Mouse (Mus musculus) left cerebral cortex, postnatal 10 days (tissue): Measurements from ENCODE around the gene Cyp2d12. TPM values are rescaled to one million over a fixed set of nuclear protein-coding genes. Genes with fewer than 3 reads are reported as not detected.
"Not testable (repeated sequence)": the region's sequence is repeated elsewhere in the genome, so short reads cannot be mapped to it uniquely, and the experiment has no call there.

Experiments used
- DNase-seq, 2 experiments: peaks; one replicate each; pipeline ENCODE4 v3.0.0; 2021 to 2022; ENCODE audit warnings: low spot score in 2 of 2, mixed read lengths in 1 of 2; ENCODE audit errors: extremely low spot score in 1 of 2
- intact Hi-C: fragments of 180-260 bp; cut with DNase I; formaldehyde crosslinking; loops from one replicate; pipeline ENCODE4 v1.15.1; 2025
- microRNA-seq: library from miRNA; unstranded; fragments of <30 nt; microRNA quantifications from one replicate; pipeline ENCODE4 v1.2.0, GENCODE M21; 2022
- total RNA-seq, 2 experiments: library from RNA; stranded (reverse); gene quantifications; 2 replicates each; pipeline ENCODE4 v1.2.3; 2021

The Cyp2d12 gene
- not detected for total RNA-seq

- no peak for DNase-seq
- intact Hi-C loops, result no loop called here
These were observed at the start of gene Cyp2d12 for GRCm38 (mm10) chr15:82554531-82555230. Cyp2d12 (plus strand) TSS chr15:82555072.

- intact Hi-C loops, result no loop called here
These were observed 47.9 kb upstream of the Cyp2d12 start for GRCm38 (mm10) chr15:82506971-82507370.

GRCm38 (mm10) chr15:82507740-82508139 is 47.1 kb upstream of the Cyp2d12 start:
- intact Hi-C loops, DNase-seq: not testable (repeated sequence)

More at GRCm38 (mm10) chr15:82506971-82507370, 47.9 kb upstream of the Cyp2d12 start:
- no peak for DNase-seq

GRCm38 (mm10) chr15:82509495-82509894 is 45.4 kb upstream of the Cyp2d12 start:
- intact Hi-C loops, DNase-seq: not testable (repeated sequence)

DNA sequence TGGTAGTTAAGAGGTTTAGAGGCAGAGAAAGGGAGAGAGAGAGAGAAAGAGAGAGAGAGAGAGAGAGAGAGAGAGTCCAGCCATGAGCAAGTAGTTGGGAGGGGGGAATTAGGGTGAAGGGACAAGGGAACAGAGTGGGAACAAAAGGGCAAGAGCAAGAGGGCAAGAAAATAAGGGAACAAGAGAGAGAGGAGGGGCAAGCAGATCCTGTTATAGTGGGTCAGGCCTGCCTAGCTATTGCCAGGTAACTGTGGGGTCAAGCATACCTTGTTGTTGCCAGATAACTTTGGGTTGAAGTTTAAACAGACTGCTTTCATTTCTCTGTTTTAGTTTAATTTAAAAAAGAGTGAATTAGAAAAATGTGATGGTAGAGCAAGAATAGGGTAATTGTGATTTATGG is 44.4 kb upstream of the Cyp2d12 start:
- intact Hi-C loops, DNase-seq: not testable (repeated sequence)

GRCm38 (mm10) chr15:82512111-82512510 is 42.8 kb upstream of the Cyp2d12 start:
- intact Hi-C loops, DNase-seq: not testable (repeated sequence)

- DNase-seq, intact Hi-C loops: not testable (repeated sequence)
These were observed 38.7 kb upstream of the Cyp2d12 start for GRCm38 (mm10) chr15:82516174-82516573.

GRCm38 (mm10) chr15:82527371-82527770 is 27.5 kb upstream of the Cyp2d12 start:
- not testable (repeated sequence) for DNase-seq

DNA sequence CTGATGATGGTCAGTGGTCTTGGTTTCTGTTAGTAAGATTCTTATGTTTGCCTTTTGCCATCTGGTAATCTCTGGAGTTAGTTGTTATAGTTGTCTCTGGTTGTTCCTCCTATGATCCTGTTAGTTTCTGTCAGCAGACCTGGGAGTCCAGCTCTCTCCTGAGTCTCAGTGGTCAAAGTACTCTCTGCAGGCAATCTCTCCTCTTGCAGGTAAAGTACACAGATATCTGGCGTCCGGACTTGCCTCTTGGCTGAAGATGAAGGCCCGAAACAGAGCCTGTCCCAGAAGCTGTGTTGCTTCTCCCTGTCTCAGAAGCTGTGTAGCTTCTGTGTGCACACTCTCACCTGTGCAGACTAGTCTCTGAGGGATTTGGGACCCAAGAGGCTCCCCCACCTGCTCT is 22.2 kb upstream of the Cyp2d12 start:
- DNase-seq, intact Hi-C loops: not testable (repeated sequence)

More at GRCm38 (mm10) chr15:82527371-82527770, 27.5 kb upstream of the Cyp2d12 start:
- intact Hi-C loops, result not testable (repeated sequence)

GRCm38 (mm10) chr15:82542976-82543375 is 11.9 kb upstream of the Cyp2d12 start:
- intact Hi-C loops, DNase-seq: not testable (repeated sequence)

DNA sequence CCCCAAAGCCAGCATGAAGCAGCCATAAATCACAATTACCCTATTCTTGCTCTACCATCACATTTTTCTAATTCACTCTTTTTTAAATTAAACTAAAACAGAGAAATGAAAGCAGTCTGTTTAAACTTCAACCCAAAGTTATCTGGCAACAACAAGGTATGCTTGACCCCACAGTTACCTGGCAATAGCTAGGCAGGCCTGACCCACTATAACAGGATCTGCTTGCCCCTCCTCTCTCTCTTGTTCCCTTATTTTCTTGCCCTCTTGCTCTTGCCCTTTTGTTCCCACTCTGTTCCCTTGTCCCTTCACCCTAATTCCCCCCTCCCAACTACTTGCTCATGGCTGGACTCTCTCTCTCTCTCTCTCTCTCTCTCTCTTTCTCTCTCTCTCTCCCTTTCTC is 10.3 kb upstream of the Cyp2d12 start:
- DNase-seq, intact Hi-C loops: not testable (repeated sequence)

DNA sequence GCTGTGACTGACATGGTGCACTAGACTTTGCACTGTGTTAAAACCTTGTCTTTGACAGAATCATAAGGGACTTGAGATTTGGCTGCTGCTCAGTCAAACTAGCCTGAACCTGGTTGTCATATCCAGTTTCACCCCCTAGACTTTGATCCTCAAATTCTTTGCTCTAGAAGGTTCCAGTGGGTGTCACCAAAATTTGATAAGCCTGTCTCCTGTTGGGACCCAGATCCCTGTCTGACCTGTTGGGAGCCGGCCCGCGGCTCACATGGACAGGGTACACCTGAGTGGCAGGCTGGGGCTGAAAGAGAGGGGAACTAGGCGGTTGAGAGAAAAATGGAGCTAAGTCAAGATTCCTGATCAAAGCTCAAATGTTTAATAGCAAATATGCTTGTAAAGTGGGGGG is 7.1 kb upstream of the Cyp2d12 start:
- intact Hi-C loops, DNase-seq: not testable (repeated sequence)

DNA sequence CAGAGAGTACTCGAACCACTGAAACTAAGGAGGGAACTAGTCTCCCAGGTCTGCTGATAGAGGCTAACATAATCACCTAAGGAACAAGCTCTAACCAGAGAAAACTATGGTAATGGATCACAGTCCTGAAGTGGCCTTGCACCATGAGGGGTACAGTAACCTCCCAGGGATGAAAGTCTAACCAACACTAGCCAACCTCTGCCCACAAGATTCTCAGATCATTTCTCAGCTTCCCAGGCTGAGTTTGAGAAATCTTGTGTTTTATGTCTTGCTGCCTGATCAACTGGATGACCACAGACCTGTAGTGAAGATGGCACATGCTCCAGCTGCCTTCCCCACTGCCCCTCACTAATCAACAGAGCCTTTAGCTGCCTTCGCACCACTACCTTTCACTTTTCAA is 1.7 kb upstream of the Cyp2d12 start:
- not testable (repeated sequence) for DNase-seq

GRCm38 (mm10) chr15:82572856-82573255 is 18.0 kb downstream of the Cyp2d12 start:
- no peak for DNase-seq
- intact Hi-C loops, result no loop called here

More for the DNA sequence above, 1.7 kb upstream of the Cyp2d12 start:
- intact Hi-C loops, result not testable (repeated sequence)

GRCm38 (mm10) chr15:82579071-82579470 is 24.2 kb downstream of the Cyp2d12 start:
- intact Hi-C loops, result no loop called here
- DNase-seq, result no peak

DNA sequence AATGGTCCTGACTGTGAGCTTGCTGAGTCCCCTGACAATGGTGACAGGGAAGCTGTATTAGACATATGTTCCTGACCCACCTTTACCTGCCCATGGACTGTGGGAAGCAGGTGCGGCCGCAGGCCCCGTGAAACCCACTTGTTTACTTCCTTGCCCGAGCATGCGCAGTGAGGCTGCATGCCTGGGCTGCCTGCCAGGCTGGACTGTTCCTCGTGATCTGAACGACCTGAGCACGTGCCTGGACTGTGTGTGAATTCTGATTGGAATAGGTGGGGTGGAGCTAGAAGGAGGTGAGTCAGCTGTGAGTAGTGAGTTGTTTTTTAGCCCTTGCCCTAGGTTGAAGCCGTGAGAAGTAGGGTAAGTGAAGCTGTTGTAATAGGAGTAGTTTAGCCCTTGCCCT is 27.7 kb downstream of the Cyp2d12 start:
- DNase-seq, result no peak
- intact Hi-C loops, result no loop called here

Small RNAs within 50 kb of the gene (microRNA-seq; reads per million reads assigned to microRNA genes)
- gene Gm27924, result not detected
- not detected for gene Gm28023

Other genes starting within 250 kb of the Cyp2d12 start
- 10 to 100 TPM; 34.5 to 41.0 TPM for gene Naga, start 216.1 kb upstream of the Cyp2d12 start, total RNA-seq
- gene Pheta2, start 216.1 kb upstream of the Cyp2d12 start, total RNA-seq, result 1 to 10 TPM in 1 of 2 experiments, under 1 TPM in 1; 0.69 to 2.4 TPM
- gene Smdt1, start 216.1 kb upstream of the Cyp2d12 start, total RNA-seq, result 100 to 1,000 TPM; 130 to 139 TPM
- gene Ndufa6, start 200.8 kb upstream of the Cyp2d12 start, total RNA-seq, result 100 to 1,000 TPM; 167 to 200 TPM
- 10 to 100 TPM; 10.7 to 11.5 TPM for gene Cyp2d22, start 174.8 kb upstream of the Cyp2d12 start, total RNA-seq
- gene Cyp2d11, start 161.1 kb upstream of the Cyp2d12 start, total RNA-seq, result not detected
- not detected for gene Cyp2d10, start 147.9 kb upstream of the Cyp2d12 start, total RNA-seq
- gene Cyp2d9, start 121.6 kb upstream of the Cyp2d12 start, total RNA-seq, result not detected
- gene Cyp2d34, start 65.9 kb downstream of the Cyp2d12 start, total RNA-seq, result not detected
- not detected for gene Cyp2d40, start 209.1 kb downstream of the Cyp2d12 start, total RNA-seq
- gene Cyp2d26, start 239.2 kb downstream of the Cyp2d12 start, total RNA-seq, result under 1 TPM in 1 of 2 experiments, not detected in 1; 0.77 TPM